Mouse (Mus musculus) embryo, embryonic 10.5 days (tissue): ENCODE results near the gene Tmem239.

Source experiments
- DNase-seq: peaks from one replicate; pipeline ENCODE4 v3.0.0-alpha.2; 2015; ENCODE audit warnings: low spot score

The Tmem239 gene

GRCm38 (mm10) chr2:130411558-130412495 is 5.5 kb downstream of the Tmem239 start:
- peak; percentile 93 for DNase-seq

GRCm38 (mm10) chr2:130412775-130413174 is 6.5 kb downstream of the Tmem239 start:
- DNase-seq = no peak

- DNase-seq = no peak
These were observed 8.0 kb downstream of the Tmem239 start for GRCm38 (mm10) chr2:130414094-130414856.

GRCm38 (mm10) chr2:130421781-130422620 is 15.7 kb downstream of the Tmem239 start:
- DNase-seq = no peak

- DNase-seq = peak; percentile 84
These were observed 17.3 kb downstream of the Tmem239 start for GRCm38 (mm10) chr2:130423397-130424125.

- peak; percentile 96 for DNase-seq
These were observed 18.0 kb downstream of the Tmem239 start, which contains the start of the genes Vps16 and Pced1a for GRCm38 (mm10) chr2:130424126-130424853. TSS of gene Vps16 (plus strand) at chr2:130424339. TSS of gene Pced1a (minus strand) at chr2:130424701.

- DNase-seq = peak; percentile 7
These were observed 18.8 kb downstream of the Tmem239 start for GRCm38 (mm10) chr2:130425112-130425511.

GRCm38 (mm10) chr2:130429851-130430250 is 23.6 kb downstream of the Tmem239 start:
- DNase-seq = no peak

- no peak for DNase-seq
These were observed 24.2 kb downstream of the Tmem239 start for GRCm38 (mm10) chr2:130430484-130430883.

- DNase-seq = no peak
These were observed 25.9 kb downstream of the Tmem239 start for GRCm38 (mm10) chr2:130432157-130432556.

GRCm38 (mm10) chr2:130433152-130433551 is 26.9 kb downstream of the Tmem239 start:
- DNase-seq = peak; percentile 79

GRCm38 (mm10) chr2:130436769-130437168 is 30.5 kb downstream of the Tmem239 start:
- no peak for DNase-seq

GRCm38 (mm10) chr2:130438861-130439260 is 32.6 kb downstream of the Tmem239 start:
- no peak for DNase-seq

GRCm38 (mm10) chr2:130439840-130440480 is 33.7 kb downstream of the Tmem239 start:
- DNase-seq = no peak

GRCm38 (mm10) chr2:130442162-130442561 is 35.9 kb downstream of the Tmem239 start:
- DNase-seq = no peak

- peak; percentile 7 for DNase-seq
These were observed 42.2 kb downstream of the Tmem239 start for GRCm38 (mm10) chr2:130448449-130448848.

- DNase-seq = peak; percentile 42
These were observed 42.9 kb downstream of the Tmem239 start for GRCm38 (mm10) chr2:130449021-130449793.

- peak; percentile 94 for DNase-seq
These were observed 43.6 kb downstream of the Tmem239 start, which contains the start of gene Ptpra for GRCm38 (mm10) chr2:130449794-130450433. TSS of gene Ptpra (plus strand) at chr2:130450278.

- DNase-seq = no peak
These were observed 44.1 kb downstream of the Tmem239 start for GRCm38 (mm10) chr2:130450434-130450796.
